Mouse (Mus musculus) kidney, embryonic 14.5 days (tissue): Measurements from ENCODE around the gene H6pd. TPM values are rescaled to one million over a fixed set of nuclear protein-coding genes. Genes with fewer than 3 reads are reported as not detected.

Experiments used
- ATAC-seq: fragments of 200-750 bp; cut with Nextera tagmentation; 2 replicates; pipeline ENCODE4 v1.8.0; 2017; ENCODE audit warnings: moderate number of reproducible peaks, mild to moderate bottlenecking, moderate TSS enrichment, moderate library complexity; ENCODE audit not compliant: low FRiP score, low TSS enrichment
- H3K27ac ChIP-seq: fragments of 300-500 bp; sonication (generic); 2 replicates; pipeline ENCODE4 v1.5.1; 2014; ENCODE audit warnings: low read depth, mild to moderate bottlenecking, low read length, moderate library complexity, mixed read lengths
- H3K27me3 ChIP-seq: fragments of 300-500 bp; sonication (generic); 2 replicates; pipeline ENCODE4 v1.6.1; 2014; ENCODE audit warnings: mild to moderate bottlenecking, low read length; ENCODE audit not compliant: control insufficient read depth, insufficient read depth
- H3K36me3 ChIP-seq: fragments of 300-500 bp; sonication (generic); 2 replicates; pipeline ENCODE4 v1.6.1; 2014; ENCODE audit warnings: low read length, mixed read lengths; ENCODE audit not compliant: control insufficient read depth, insufficient read depth
- H3K4me1 ChIP-seq: fragments of 300-500 bp; sonication (generic); 2 replicates; pipeline ENCODE4 v1.6.1; 2014; ENCODE audit warnings: low read length, mixed read lengths; ENCODE audit not compliant: control insufficient read depth, insufficient read depth
- H3K4me2 ChIP-seq: fragments of 300-500 bp; sonication (generic); replicated peaks from 2 replicates; pipeline ENCODE4 v1.6.1; 2014; ENCODE audit warnings: low read depth, mild to moderate bottlenecking, low read length
- H3K4me3 ChIP-seq: fragments of 300-500 bp; sonication (generic); 2 replicates; pipeline ENCODE4 v1.5.1; 2014; ENCODE audit warnings: mild to moderate bottlenecking, low read length
- H3K9ac ChIP-seq: fragments of 300-500 bp; sonication (generic); 2 replicates; pipeline ENCODE4 v1.6.1; 2014; ENCODE audit warnings: low read depth, mild to moderate bottlenecking, low read length, moderate library complexity
- H3K9me3 ChIP-seq: fragments of 300-500 bp; sonication (generic); 2 replicates; pipeline ENCODE4 v1.6.1; 2016; ENCODE audit warnings: low read length; ENCODE audit not compliant: control insufficient read depth
- WGBS: fragments of 180-500 bp; shearing (Covaris S2); extraction: QIAGEN DNeasy Blood & Tissue Kit; methylation state at CpG from one replicate; pipeline ENCODE4 v1.1.7; 2014; 5-methylcytosine and 5-hydroxymethylcytosine counted together
- polyA plus RNA-seq: library from polyadenylated mRNA; unstranded; fragments of >200 nt; fragmentation: Nextera tagmentation; extraction: Ambion mirVana; gene quantifications from 2 replicates; pipeline ENCODE4 v1.2.1, GENCODE M21; 2014

The H6pd gene
- polyA plus RNA-seq, 1 experiment from 2014 or later: 10.7 TPM

DNA sequence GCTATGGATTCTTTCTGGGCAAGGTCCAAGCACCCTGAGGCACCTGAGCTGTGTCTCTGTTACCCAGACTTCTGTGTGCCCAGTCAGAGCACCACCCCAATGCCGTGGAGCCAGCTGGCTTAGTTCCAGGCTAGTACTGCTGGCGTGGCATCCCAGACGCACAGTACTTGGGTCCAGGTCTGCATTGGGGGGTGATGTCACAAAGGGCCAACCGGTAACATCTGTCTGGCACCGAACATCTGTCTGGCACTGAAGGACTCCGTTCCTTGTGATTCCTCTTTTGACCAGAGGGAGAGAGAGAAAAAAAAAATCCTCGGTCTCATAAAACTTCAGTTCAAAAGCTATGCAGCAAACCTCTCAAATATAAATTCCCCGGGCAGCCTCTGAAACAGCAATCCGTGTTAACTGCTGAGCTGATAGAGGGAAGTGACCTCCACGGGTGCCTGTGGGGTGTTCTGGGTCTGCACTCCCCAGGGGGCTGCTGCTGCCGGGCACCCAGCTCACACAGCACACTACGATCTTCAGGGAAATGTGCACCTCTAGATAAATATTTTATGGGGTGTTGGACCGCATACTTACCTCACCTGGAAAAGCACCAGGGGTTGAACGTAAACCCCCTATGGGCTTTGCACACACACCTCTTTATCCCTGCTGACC lies 22.5 kb upstream of the H6pd start:
- H3K27me3 ChIP-seq: peaks cover 77% of the 10 kb centered on the region
- peaks cover 17% of the 10 kb centered on the region for H3K4me1 ChIP-seq
- no peak overlapping the region for H3K27ac ChIP-seq
- WGBS: 21% methylated on average over 14 of the region's 14 CpGs
- ATAC-seq: no peak
- H3K36me3 ChIP-seq: no peaks in the 10 kb centered on the region
- peak overlapping the region; percentile 49 for H3K4me3 ChIP-seq
- no peaks in the 10 kb centered on the region for H3K9me3 ChIP-seq
- no peak overlapping the region for H3K9ac ChIP-seq
- H3K4me2 ChIP-seq: peak overlapping the region; percentile 89

- Histone ChIP-seq H3K27me3 (peaks cover 77% of the 10 kb centered on the region), H3K4me2 (peak overlapping the region; percentile 89), H3K36me3 (no peaks in the 10 kb centered on the region), H3K4me1 (peaks cover 17% of the 10 kb centered on the region), H3K9me3 (no peaks in the 10 kb centered on the region), H3K9ac (peak overlapping the region; percentile 40), H3K4me3 (peak overlapping the region; percentile 49), H3K27ac (no peak overlapping the region)
- whole genome bisulfite sequencing: under 1% methylated on average over 28 of the region's 28 CpGs
- ATAC-seq: peak; percentile 65; the same call in 1 of the 2 replicates
These were observed 21.8 kb upstream of the H6pd start for GRCm38 (mm10) chr4:150030449-150031233.

DNA sequence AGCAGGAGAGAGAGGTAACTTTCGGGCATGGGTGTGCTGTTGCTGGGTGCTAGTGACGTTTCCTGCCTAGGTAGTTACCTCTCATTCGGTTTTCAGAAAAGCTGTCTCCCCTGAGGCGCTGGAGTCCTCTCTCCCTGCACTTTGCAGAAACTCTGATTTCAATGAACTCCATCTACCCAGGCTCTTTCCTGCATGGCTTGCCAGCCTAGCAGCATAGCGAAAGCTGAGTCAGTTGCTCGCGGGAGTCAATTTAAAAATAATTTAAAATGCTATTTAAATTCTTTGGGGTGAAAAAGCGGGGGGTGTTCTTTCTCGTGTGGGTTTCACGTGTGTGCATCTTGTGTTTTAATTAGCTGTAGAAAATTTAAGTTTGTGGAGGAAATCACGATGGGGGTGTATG lies 21.1 kb upstream of the H6pd start:
- peaks cover 17% of the 10 kb centered on the region for H3K4me1 ChIP-seq
- peak overlapping the region; percentile 89 for H3K4me2 ChIP-seq
- no peak for ATAC-seq
- H3K4me3 ChIP-seq: peak overlapping the region; percentile 49
- no peaks in the 10 kb centered on the region for H3K9me3 ChIP-seq
- H3K36me3 ChIP-seq: no peaks in the 10 kb centered on the region
- no peak overlapping the region for H3K27ac ChIP-seq
- no peak overlapping the region for H3K9ac ChIP-seq
- WGBS: 3% methylated on average over 11 of the region's 11 CpGs
- H3K27me3 ChIP-seq: peaks cover 74% of the 10 kb centered on the region

GRCm38 (mm10) chr4:150023518-150023917 lies 14.7 kb upstream of the H6pd start:
- Histone ChIP-seq H3K9ac (no peak overlapping the region), H3K4me3 (no peak overlapping the region), H3K9me3 (no peaks in the 10 kb centered on the region), H3K36me3 (no peaks in the 10 kb centered on the region), H3K4me1 (no peaks in the 10 kb centered on the region), H3K4me2 (no peak overlapping the region), H3K27ac (no peak overlapping the region), H3K27me3 (peaks cover 13% of the 10 kb centered on the region)
- 52% methylated on average over 7 of the region's 7 CpGs for WGBS
- ATAC-seq: no peak

DNA sequence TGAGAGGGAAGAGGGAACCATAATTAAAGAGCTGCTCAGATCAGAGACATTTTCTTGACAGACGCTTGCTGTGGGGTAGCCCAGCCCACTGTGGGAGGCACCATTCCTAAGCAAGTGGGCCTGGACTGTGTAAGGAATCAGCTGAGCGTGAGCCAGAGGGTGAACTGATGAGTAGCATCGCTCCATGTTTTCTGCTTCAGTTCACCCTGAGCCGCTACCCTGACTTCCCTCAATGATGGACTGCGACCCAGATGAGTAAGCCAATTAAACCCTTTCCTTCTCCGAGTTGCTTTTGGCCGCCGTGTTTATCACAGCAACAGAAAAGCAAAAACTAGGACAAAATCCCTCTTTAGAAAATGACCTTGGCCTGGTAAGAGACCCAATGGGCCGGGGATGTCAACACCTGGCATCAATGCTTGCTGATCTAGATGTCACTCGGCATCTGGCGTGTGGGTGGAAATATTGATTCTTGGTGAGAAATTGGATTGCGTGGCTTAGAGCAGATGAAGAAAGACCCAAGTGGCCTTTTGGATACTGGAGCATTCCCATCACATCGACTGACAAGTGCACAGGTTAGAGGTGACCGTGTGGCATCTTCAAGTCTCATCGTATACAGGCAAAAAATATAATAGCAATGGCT lies 11.0 kb upstream of the H6pd start:
- H3K9ac ChIP-seq: no peak overlapping the region
- H3K4me3 ChIP-seq: no peak overlapping the region
- H3K9me3 ChIP-seq: no peaks in the 10 kb centered on the region
- H3K4me1 ChIP-seq: no peaks in the 10 kb centered on the region
- H3K27ac ChIP-seq: no peak overlapping the region
- H3K27me3 ChIP-seq: no peaks in the 10 kb centered on the region
- ATAC-seq: no peak
- no peaks in the 10 kb centered on the region for H3K36me3 ChIP-seq
- WGBS: 87% methylated on average over 15 of the region's 15 CpGs
- no peak overlapping the region for H3K4me2 ChIP-seq

- Histone ChIP-seq H3K27me3 (no peaks in the 10 kb centered on the region), H3K36me3 (no peaks in the 10 kb centered on the region), H3K4me2 (no peak overlapping the region), H3K9me3 (no peaks in the 10 kb centered on the region), H3K27ac (no peak overlapping the region), H3K4me3 (no peak overlapping the region), H3K4me1 (no peaks in the 10 kb centered on the region), H3K9ac (no peak overlapping the region)
- ATAC-seq: no peak
- WGBS: 76% methylated on average over 7 of the region's 7 CpGs
These were observed 6.6 kb upstream of the H6pd start for GRCm38 (mm10) chr4:150015436-150015835.

DNA sequence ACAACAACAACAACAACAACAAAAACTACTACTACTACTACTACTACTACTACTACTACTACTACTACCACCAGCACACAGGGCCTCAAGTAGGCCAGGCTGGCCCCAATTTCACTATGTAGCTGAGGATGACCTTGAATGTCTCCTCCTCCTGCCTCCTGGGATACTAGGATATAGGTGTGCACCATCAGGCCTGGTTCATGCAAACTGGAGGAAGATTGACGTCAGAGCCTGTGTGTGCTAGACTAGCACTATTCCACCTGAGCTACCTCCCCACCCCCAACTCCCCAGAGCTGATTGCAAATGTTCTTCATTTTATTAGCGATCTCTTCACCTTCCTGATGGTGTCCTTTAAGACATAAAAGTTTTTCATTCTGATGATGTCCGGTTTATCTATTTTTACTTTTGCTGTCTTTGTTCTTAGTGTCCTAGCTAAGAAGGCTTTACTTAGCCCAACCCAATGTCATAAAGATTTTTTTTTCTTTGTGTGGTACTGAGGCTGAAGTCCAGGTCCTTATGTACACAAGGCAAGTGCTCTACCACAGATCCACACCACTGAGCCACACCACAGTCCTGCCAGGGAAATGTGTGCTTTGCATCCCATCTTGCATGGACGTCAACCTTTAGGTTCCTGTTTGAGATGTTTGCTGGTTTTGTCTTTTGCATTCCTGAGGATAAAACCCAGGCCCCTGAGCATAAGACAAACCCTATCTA lies 5.7 kb upstream of the H6pd start:
- no peak overlapping the region for H3K4me2 ChIP-seq
- no peaks in the 10 kb centered on the region for H3K36me3 ChIP-seq
- WGBS: 84% methylated on average over 4 of the region's 4 CpGs
- no peaks in the 10 kb centered on the region for H3K9me3 ChIP-seq
- ATAC-seq: no peak
- H3K27ac ChIP-seq: no peak overlapping the region
- no peaks in the 10 kb centered on the region for H3K4me1 ChIP-seq
- H3K9ac ChIP-seq: no peak overlapping the region
- no peak overlapping the region for H3K4me3 ChIP-seq
- no peaks in the 10 kb centered on the region for H3K27me3 ChIP-seq

DNA sequence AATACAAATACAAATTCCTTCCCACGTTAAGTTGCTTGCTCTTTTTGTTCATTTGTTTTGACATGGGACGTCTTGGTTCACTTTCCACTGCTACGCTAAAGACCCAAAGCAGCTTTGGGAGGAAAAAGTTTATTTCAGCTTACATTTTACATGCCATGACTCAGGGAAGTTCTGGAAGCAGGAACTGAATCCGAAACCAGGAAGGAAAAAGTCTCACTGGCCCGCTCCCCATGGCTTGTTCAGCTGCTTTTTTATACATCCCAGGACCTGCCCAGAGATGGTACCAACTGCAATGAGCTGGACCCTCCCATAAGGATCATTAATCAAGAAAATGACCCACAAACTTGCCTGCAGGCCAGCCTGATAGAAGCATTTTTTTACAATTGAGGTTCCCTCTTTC lies 5.0 kb upstream of the H6pd start:
- 81% methylated on average over 5 of the region's 5 CpGs for WGBS
- no peaks in the 10 kb centered on the region for H3K9me3 ChIP-seq
- no peak for ATAC-seq
- H3K4me3 ChIP-seq: no peak overlapping the region
- H3K27ac ChIP-seq: no peak overlapping the region
- H3K36me3 ChIP-seq: no peaks in the 10 kb centered on the region
- H3K27me3 ChIP-seq: no peaks in the 10 kb centered on the region
- no peaks in the 10 kb centered on the region for H3K4me1 ChIP-seq
- no peak overlapping the region for H3K9ac ChIP-seq
- no peak overlapping the region for H3K4me2 ChIP-seq
